ENCODE assay signal across 14 mouse cellular contexts in the genomic region with DNA sequence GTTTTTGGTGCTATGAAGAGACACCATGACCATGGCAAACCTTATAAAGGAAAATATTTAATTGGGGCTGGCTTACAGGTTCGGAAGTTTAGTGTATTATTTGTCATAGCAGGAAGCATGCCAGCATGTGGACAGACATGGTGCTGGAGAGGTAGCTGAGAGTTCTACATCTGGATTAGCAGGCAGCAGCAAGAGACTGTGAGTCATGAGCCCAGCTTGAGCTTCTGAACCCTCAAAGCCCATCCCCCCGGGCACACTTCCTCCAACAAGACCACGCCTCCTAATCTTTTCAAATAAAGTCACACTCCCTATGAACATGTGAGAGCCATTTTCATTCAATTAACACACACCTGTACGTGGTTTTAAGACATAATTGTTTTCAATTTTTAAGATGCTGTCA. TPM values are rescaled to one million over a fixed set of nuclear protein-coding genes. Genes with fewer than 3 reads are reported as not detected.
DNase-seq lines count a peak whose midpoint lies in the region; ATAC-seq and TF ChIP-seq lines count a peak whose summit lies in the region.
"Had no signal": no experiment of that assay in that cellular context is flagged by ENCODE, and none has a peak within 500 bp of the region (broad histone marks: within the 10 kb centered on the region; RNA-seq: fewer than 3 reads in every experiment).

No protein-coding gene starts in this region.

- H3K4me2 ChIP-seq in forebrain, postnatal 0 days (ENCODE audit: low read depth): no peak overlapping the region
- H3K4me2 ChIP-seq: intestine, embryonic 15.5 days; midbrain, embryonic 12.5 days; neural tube, embryonic 12.5 days had no signal

- peak; percentile 51 for DNase-seq in urinary bladder, postnatal 14 days (ENCODE audit: low spot score)
- no peak for DNase-seq in urinary bladder, postnatal 36 days (ENCODE audit: low spot score in 2 of 2)
- no peak for DNase-seq in ES-E14 (ENCODE audit: low read depth, low spot score)
- DNase-seq in c-Kit-positive CD71-negative TER-119-negative erythroid progenitor cells, embryonic 14.5 days (ENCODE audit: low read depth): peak; percentile 64
- no peak for DNase-seq in embryonic facial prominence, embryonic 10.5 days (ENCODE audit: low spot score)
- DNase-seq in heart, embryonic 10.5 days (ENCODE audit: low spot score): no peak
- no peak for DNase-seq in forebrain, postnatal 0 days
- DNase-seq: cerebellum, adult 9-11 months; heart, postnatal 4 days; kidney, postnatal 14 days had no signal

- TF ChIP-seq CTCF in forebrain, postnatal 0 days (IDR thresholded peaks at IDR 0.05; ENCODE audit: low read depth): no peak

- H3K9ac ChIP-seq in ES-E14 (ENCODE audit: insufficient read depth, low read depth, low read length, poor library complexity, severe bottlenecking): no peak overlapping the region
- no peak overlapping the region for H3K9ac ChIP-seq in forebrain, postnatal 0 days
- H3K9ac ChIP-seq: intestine, embryonic 15.5 days; midbrain, embryonic 12.5 days; neural tube, embryonic 12.5 days had no signal

- no peaks in the 10 kb centered on the region for H3K9me3 ChIP-seq in ES-E14 (ENCODE audit: control insufficient read depth, insufficient read depth, low read depth, low read length)
- H3K9me3 ChIP-seq in embryonic facial prominence, embryonic 10.5 days: no peaks in the 10 kb centered on the region
- H3K9me3 ChIP-seq in heart, embryonic 10.5 days: no peaks in the 10 kb centered on the region
- no peaks in the 10 kb centered on the region for H3K9me3 ChIP-seq in forebrain, postnatal 0 days (ENCODE audit: low read length)
- H3K9me3 ChIP-seq: forebrain, embryonic 10.5 days; intestine, embryonic 15.5 days; midbrain, embryonic 12.5 days; neural tube, embryonic 12.5 days had no signal

- H3K4me1 ChIP-seq in ES-E14 (ENCODE audit: control insufficient read depth in 2 of 2, insufficient read depth in 2 of 2, low read length in 2 of 2, poor library complexity in 1 of 2): peaks cover 11 to 26% of the 10 kb centered on the region in 2 experiments
- peaks cover 48% of the 10 kb centered on the region for H3K4me1 ChIP-seq in embryonic facial prominence, embryonic 10.5 days
- H3K4me1 ChIP-seq in heart, embryonic 10.5 days: peaks cover 28% of the 10 kb centered on the region
- no peaks in the 10 kb centered on the region for H3K4me1 ChIP-seq in forebrain, postnatal 0 days (ENCODE audit: insufficient read depth)

- WGBS in embryonic facial prominence, embryonic 10.5 days: 75% methylated on average over 4 of the region's 4 CpGs
- 78% methylated on average over 4 of the region's 4 CpGs for WGBS in heart, embryonic 10.5 days
- WGBS in forebrain, postnatal 0 days: 74% methylated on average over 4 of the region's 4 CpGs

- no peak for ATAC-seq in forebrain, postnatal 0 days
- ATAC-seq: intestine, embryonic 15.5 days had no signal

- no peak overlapping the region for H3K4me3 ChIP-seq in ES-E14 (ENCODE audit: insufficient read depth in 1 of 2, low read depth in 1 of 2, low read length in 2 of 2, poor library complexity in 1 of 2, severe bottlenecking in 1 of 2)
- H3K4me3 ChIP-seq in embryonic facial prominence, embryonic 10.5 days: no peak overlapping the region
- H3K4me3 ChIP-seq in heart, embryonic 10.5 days: no peak overlapping the region
- H3K4me3 ChIP-seq in forebrain, postnatal 0 days (ENCODE audit: low read depth, low read length): no peak overlapping the region
- H3K4me3 ChIP-seq: forebrain, embryonic 10.5 days; intestine, embryonic 15.5 days; midbrain, embryonic 12.5 days; neural tube, embryonic 12.5 days had no signal

- no peaks in the 10 kb centered on the region for H3K36me3 ChIP-seq in ES-E14 (ENCODE audit: control insufficient read depth, insufficient read depth, low read length, poor library complexity, severe bottlenecking)
- no peaks in the 10 kb centered on the region for H3K36me3 ChIP-seq in embryonic facial prominence, embryonic 10.5 days (replicated peaks)
- H3K36me3 ChIP-seq in heart, embryonic 10.5 days: no peaks in the 10 kb centered on the region
- no peaks in the 10 kb centered on the region for H3K36me3 ChIP-seq in forebrain, postnatal 0 days (ENCODE audit: insufficient read depth)
- H3K36me3 ChIP-seq: forebrain, embryonic 10.5 days; intestine, embryonic 15.5 days; midbrain, embryonic 12.5 days; neural tube, embryonic 12.5 days had no signal

- no peaks in the 10 kb centered on the region for H3K27me3 ChIP-seq in embryonic facial prominence, embryonic 10.5 days (replicated peaks; ENCODE audit: low read depth, poor library complexity, severe bottlenecking)
- H3K27me3 ChIP-seq in heart, embryonic 10.5 days (ENCODE audit: insufficient read depth, poor library complexity, severe bottlenecking): no peaks in the 10 kb centered on the region
- no peaks in the 10 kb centered on the region for H3K27me3 ChIP-seq in forebrain, postnatal 0 days (ENCODE audit: insufficient read depth, low read length)
- H3K27me3 ChIP-seq: intestine, embryonic 15.5 days had no signal

- 0 out of 2 replicates have a peak overlapping the region, but pooled peaks have one; percentile 24 for H3K27ac ChIP-seq in ES-E14 (ENCODE audit: insufficient read depth, low read depth, low read length, poor library complexity, severe bottlenecking)
- no peak overlapping the region for H3K27ac ChIP-seq in embryonic facial prominence, embryonic 10.5 days (replicated peaks)
- no peak overlapping the region for H3K27ac ChIP-seq in heart, embryonic 10.5 days
- no peak overlapping the region for H3K27ac ChIP-seq in forebrain, postnatal 0 days (ENCODE audit: low read depth, low read length)
- H3K27ac ChIP-seq: forebrain, embryonic 10.5 days; intestine, embryonic 15.5 days; midbrain, embryonic 12.5 days; neural tube, embryonic 12.5 days had no signal

- in situ Hi-C loops in ES-E14 (cut with MboI; ENCODE audit: low sequenced_read_pairs in 2 of 2, unreplicated experiment in 2 of 2): loop anchor here in 1 of 2 experiments (5.0 kb wide), 1 partner anchor 121 kb away; no protein-coding TSS in a partner anchor

TF ChIP-seq in ES-E14, 5 proteins besides CTCF, POLR2A, EP300 and RAD21:
- TF ChIP-seq HCFC1 (IDR thresholded peaks at IDR 0.05; ENCODE audit: borderline replicate concordance, insufficient read depth, low read length) (no peak), MAFK (IDR thresholded peaks at IDR 0.05; ENCODE audit: insufficient read depth, low read depth, low read length) (no peak), CHD2 (IDR thresholded peaks at IDR 0.05; ENCODE audit: low read depth, low read length) (no peak), ZNF384 (IDR thresholded peaks at IDR 0.05; ENCODE audit: low read depth, low read length) (no peak)

RNA-seq across cellular contexts. Expression of gene Smu1, which starts 18.7 kb away (rescaled TPM):
- 106 and 125 TPM in 2 replicates for total RNA-seq in ES-E14 (2012; rRNA removed)
- 190 and 192 TPM in 2 replicates for polyA plus RNA-seq in embryonic facial prominence, embryonic 10.5 days (2016; fragmentation: Nextera tagmentation; extraction: Ambion mirVana)
- 125 and 158 TPM in 2 replicates for polyA plus RNA-seq in heart, embryonic 10.5 days (2016; fragmentation: Nextera tagmentation; extraction: Ambion mirVana)
- 92.8 and 97.8 TPM in 2 replicates for total RNA-seq in forebrain, postnatal 0 days (2014; rRNA removed)
- polyA plus RNA-seq in forebrain, postnatal 0 days (2015; fragmentation: Nextera tagmentation; extraction: Ambion mirVana): 118 and 119 TPM in 2 replicates

RNA-seq across cellular contexts. Expression of gene Dnaja1, which starts 54.5 kb away (rescaled TPM):
- total RNA-seq in ES-E14 (2012; rRNA removed): 92.8 and 139 TPM in 2 replicates
- polyA plus RNA-seq in embryonic facial prominence, embryonic 10.5 days (2016; fragmentation: Nextera tagmentation; extraction: Ambion mirVana): 608 and 633 TPM in 2 replicates
- 332 and 445 TPM in 2 replicates for polyA plus RNA-seq in heart, embryonic 10.5 days (2016; fragmentation: Nextera tagmentation; extraction: Ambion mirVana)
- 185 and 197 TPM in 2 replicates for total RNA-seq in forebrain, postnatal 0 days (2014; rRNA removed)
- 622 and 667 TPM in 2 replicates for polyA plus RNA-seq in forebrain, postnatal 0 days (2015; fragmentation: Nextera tagmentation; extraction: Ambion mirVana)

Comparison
In these comparisons a context has a peak if more than half of its experiments do, and no peak if none do; other contexts are left out.
1. DNase-seq: peak in urinary bladder, postnatal 14 days (single experiment) and c-Kit-positive CD71-negative TER-119-negative erythroid progenitor cells, embryonic 14.5 days (single experiment); none in urinary bladder, postnatal 36 days (0 of 2), ES-E14 (single experiment), embryonic facial prominence, embryonic 10.5 days (single experiment), heart, embryonic 10.5 days (single experiment) and forebrain, postnatal 0 days (single experiment).